Mouse (Mus musculus) heart, postnatal 0 days (tissue): ENCODE measurements around the gene Rmnd5b. TPM values are rescaled to one million over a fixed set of nuclear protein-coding genes. Genes with fewer than 3 reads are reported as not detected.

ENCODE experiments used
- ATAC-seq: fragments of 200-750 bp; cut with Nextera tagmentation; 2 replicates; pipeline ENCODE4 v1.8.0; 2017; ENCODE audit warnings: low read depth, moderate number of reproducible peaks, moderate library complexity; ENCODE audit not compliant: insufficient read depth
- DNase-seq: peaks from one replicate; pipeline ENCODE4 v3.0.0-alpha.2; 2016; ENCODE audit warnings: low spot score
- H3K27ac ChIP-seq: fragments of 300-500 bp; sonication (generic); 2 replicates; pipeline ENCODE4 v1.5.1; 2014; ENCODE audit warnings: low read depth, mild to moderate bottlenecking
- H3K27me3 ChIP-seq: fragments of 300-500 bp; sonication (generic); 2 replicates; pipeline ENCODE4 v1.6.1; 2014; ENCODE audit warnings: low read length, mixed read lengths; ENCODE audit not compliant: control insufficient read depth, insufficient read depth
- H3K36me3 ChIP-seq: fragments of 300-500 bp; sonication (generic); replicated peaks from 2 replicates; pipeline ENCODE4 v1.6.1; 2014; ENCODE audit warnings: low read length, mixed read lengths; ENCODE audit not compliant: control insufficient read depth, insufficient read depth
- H3K4me1 ChIP-seq: fragments of 300-500 bp; sonication (generic); 2 replicates; pipeline ENCODE4 v1.6.1; 2014; ENCODE audit warnings: antibody characterized with exemption; ENCODE audit not compliant: control insufficient read depth, insufficient read depth
- H3K4me2 ChIP-seq: fragments of 300-500 bp; sonication (generic); 2 replicates; pipeline ENCODE4 v1.6.1; 2014; ENCODE audit warnings: low read depth, mild to moderate bottlenecking, low read length, moderate library complexity
- H3K4me3 ChIP-seq: fragments of 300-500 bp; sonication (generic); 2 replicates; pipeline ENCODE4 v1.5.1; 2014; ENCODE audit warnings: low read depth, low read length
- H3K9ac ChIP-seq: fragments of 300-500 bp; sonication (generic); replicated peaks from 2 replicates; pipeline ENCODE4 v1.6.1; 2014; ENCODE audit warnings: low read depth, low read length, mixed read lengths
- H3K9me3 ChIP-seq: fragments of 300-500 bp; sonication (generic); replicated peaks from 2 replicates; pipeline ENCODE4 v1.6.1; 2016; ENCODE audit warnings: low read length; ENCODE audit not compliant: control insufficient read depth
- CTCF ChIP-seq: IDR thresholded peaks from 2 replicates; pipeline ENCODE4 v1.5.1; 2016; ENCODE audit warnings: antibody characterized with exemption, control low read depth, low read depth
- EP300 ChIP-seq: IDR thresholded peaks from 2 replicates; pipeline ENCODE4 v1.6.1; 2016; ENCODE audit warnings: antibody characterized with exemption, low read depth
- WGBS: fragments of 180-500 bp; shearing (Covaris S2); extraction: QIAGEN DNeasy Blood & Tissue Kit; methylation state at CpG from one replicate; pipeline ENCODE4 v1.1.7; 2014; 5-methylcytosine and 5-hydroxymethylcytosine counted together
- polyA plus RNA-seq: library from polyadenylated mRNA; unstranded; fragments of >200 nt; fragmentation: Nextera tagmentation; extraction: Ambion mirVana; gene quantifications from 2 replicates; pipeline ENCODE4 v1.2.1, GENCODE M21; 2015
- total RNA-seq: library from RNA; depleted of rRNA; stranded (reverse); fragments of >200 nt; gene quantifications from 2 replicates; pipeline ENCODE4 v1.2.3, GENCODE M21; 2014; ENCODE audit warnings: low replicate concordance; rRNA removed

Rmnd5b gene
- 38.6 and 54.3 TPM in 2 replicates for total RNA-seq
- polyA plus RNA-seq = 25.8 and 30.0 TPM in 2 replicates

GRCm38 (mm10) chr11:51635525-51636322 is at the start of gene Rmnd5b:
TSS of gene Rmnd5b (minus strand) at chr11:51635896.
- no peaks in the 10 kb centered on the region for H3K9me3 ChIP-seq
- ATAC-seq = peak; percentile 87
- DNase-seq = peak; percentile 87
- H3K4me3 ChIP-seq = peak within 1 kb of the TSS; percentile 67
- no peaks in the 10 kb centered on the region for H3K36me3 ChIP-seq
- peak within 1 kb of the TSS; percentile 65 for H3K4me2 ChIP-seq
- H3K9ac ChIP-seq = peak within 1 kb of the TSS; percentile 62
- no peaks in the 10 kb centered on the region for H3K27me3 ChIP-seq
- H3K4me1 ChIP-seq = peaks cover 25% of the 10 kb centered on the region
- TF ChIP-seq CTCF (0 out of 2 replicates have a peak, but pooled peaks have one; percentile 2), EP300 (peak; percentile 50; the same call in 1 of the 2 replicates)
- peak within 1 kb of the TSS; percentile 81 for H3K27ac ChIP-seq
- under 1% methylated on average over 60 of the region's 61 CpGs for WGBS

GRCm38 (mm10) chr11:51681976-51682374 is 46.3 kb upstream of the Rmnd5b start:
- Histone ChIP-seq H3K27me3 (no peaks in the 10 kb centered on the region), H3K27ac (no peak overlapping the region), H3K4me2 (no peak overlapping the region), H3K4me1 (no peaks in the 10 kb centered on the region), H3K9me3 (no peaks in the 10 kb centered on the region), H3K4me3 (no peak overlapping the region), H3K9ac (no peak overlapping the region), H3K36me3 (0 out of 2 replicates have a peak, but pooled peaks cover 9% of the 10 kb centered on the region)
- DNase-seq (no peak), ATAC-seq (no peak)
- WGBS = 30% methylated on average over 8 of the region's 8 CpGs
- TF ChIP-seq CTCF = no peak
- no peak for TF ChIP-seq EP300

- Histone ChIP-seq H3K27me3 (no peaks in the 10 kb centered on the region), H3K9me3 (no peaks in the 10 kb centered on the region), H3K4me1 (no peaks in the 10 kb centered on the region), H3K4me3 (peak overlapping the region; percentile 18), H3K36me3 (0 out of 2 replicates have a peak, but pooled peaks cover 9% of the 10 kb centered on the region), H3K4me2 (peak overlapping the region; percentile 42), H3K9ac (no peak overlapping the region), H3K27ac (no peak overlapping the region)
- WGBS = 32% methylated on average over 13 of the region's 13 CpGs
- DNase-seq (peak; percentile 79), ATAC-seq (peak; percentile 66)
- TF ChIP-seq CTCF (peak; percentile 94), EP300 (no peak)
Observed at GRCm38 (mm10) chr11:51681324-51681975, 45.8 kb upstream of the Rmnd5b start.

GRCm38 (mm10) chr11:51679466-51679865 is 43.8 kb upstream of the Rmnd5b start:
- 63% methylated on average over 3 of the region's 3 CpGs for WGBS
- Histone ChIP-seq H3K4me1 (no peaks in the 10 kb centered on the region), H3K27ac (no peak overlapping the region), H3K4me2 (no peak overlapping the region), H3K4me3 (no peak overlapping the region), H3K9ac (no peak overlapping the region), H3K9me3 (no peaks in the 10 kb centered on the region), H3K27me3 (no peaks in the 10 kb centered on the region), H3K36me3 (no peaks in the 10 kb centered on the region)
- ATAC-seq = no peak
- DNase-seq = no peak
- TF ChIP-seq EP300 (no peak), CTCF (no peak)

GRCm38 (mm10) chr11:51677737-51678418 is 42.2 kb upstream of the Rmnd5b start:
- DNase-seq = no peak
- Histone ChIP-seq H3K4me2 (no peak overlapping the region), H3K4me3 (no peak overlapping the region), H3K27ac (no peak overlapping the region), H3K36me3 (no peaks in the 10 kb centered on the region), H3K9ac (no peak overlapping the region), H3K9me3 (no peaks in the 10 kb centered on the region), H3K27me3 (no peaks in the 10 kb centered on the region), H3K4me1 (no peaks in the 10 kb centered on the region)
- ATAC-seq = no peak
- TF ChIP-seq EP300 = no peak
- TF ChIP-seq CTCF = no peak
- WGBS = 76% methylated on average over 6 of the region's 6 CpGs
